In the genomic region with DNA sequence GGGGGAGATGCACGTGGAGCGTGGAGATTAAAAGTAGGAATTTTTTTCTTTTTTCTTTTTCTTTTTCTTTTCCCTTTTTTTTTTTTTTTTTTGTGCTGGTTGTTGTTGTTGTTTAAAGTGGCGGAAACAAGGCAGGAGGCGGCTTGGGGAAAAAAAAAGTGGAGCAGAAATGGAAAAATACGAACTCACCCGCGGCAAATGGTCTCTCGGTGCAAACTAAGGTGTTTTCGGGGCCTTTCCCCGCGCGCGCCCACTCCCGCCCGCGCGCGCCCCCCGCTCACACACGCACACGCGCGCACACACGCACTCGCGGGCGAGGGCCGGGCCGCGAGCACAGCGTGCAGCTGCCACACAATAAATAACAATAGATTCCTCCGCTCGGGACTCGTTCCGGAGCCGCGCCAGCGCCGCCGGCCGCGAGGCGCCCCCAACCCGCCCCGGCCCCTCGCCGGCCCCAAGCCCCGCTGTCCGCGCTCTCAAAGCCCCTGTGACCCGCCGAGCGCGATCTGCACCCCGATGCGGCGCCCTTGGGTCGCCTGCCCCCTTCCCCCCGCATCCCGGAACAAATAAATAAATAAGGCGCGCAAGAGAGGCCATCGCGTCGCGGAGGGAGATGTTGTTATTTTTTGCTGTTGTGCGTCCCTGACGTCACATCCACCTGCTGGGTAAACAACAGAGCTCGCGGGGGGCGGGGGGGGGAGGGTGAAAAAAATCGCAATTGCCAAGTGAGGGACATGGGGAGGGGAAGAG, we compare ENCODE assay signal across 8 mouse cellular contexts. TPM values are rescaled to one million over a fixed set of nuclear protein-coding genes. Genes with fewer than 3 reads are reported as not detected.
DNase-seq lines count a peak whose midpoint lies in the region; ATAC-seq and TF ChIP-seq lines count a peak whose summit lies in the region.

A gene (minus strand): TSS at position 363 of the 750 bp plus-strand sequence.

- no peaks in the 10 kb centered on the region for H3K4me1 ChIP-seq in ES-Bruce4 (ENCODE audit: control insufficient read depth, insufficient read depth, low read length)
- H3K4me1 ChIP-seq in forebrain, embryonic 16.5 days (replicated peaks; ENCODE audit: control insufficient read depth, insufficient read depth, low read length) = peaks cover 17% of the 10 kb centered on the region
- H3K4me1 ChIP-seq in neural tube, embryonic 14.5 days (ENCODE audit: control insufficient read depth, insufficient read depth, low read length) = peaks cover 3% of the 10 kb centered on the region
- H3K4me1 ChIP-seq in testis, adult 2 months (ENCODE audit: control insufficient read depth, insufficient read depth, low read length) = peaks cover 7% of the 10 kb centered on the region

- H3K36me3 ChIP-seq in ES-Bruce4 (ENCODE audit: control insufficient read depth, insufficient read depth, low read length, poor library complexity, severe bottlenecking) = no peaks in the 10 kb centered on the region
- no peaks in the 10 kb centered on the region for H3K36me3 ChIP-seq in forebrain, embryonic 16.5 days (ENCODE audit: control insufficient read depth, insufficient read depth)
- H3K36me3 ChIP-seq in neural tube, embryonic 14.5 days (ENCODE audit: control insufficient read depth, insufficient read depth, low read length) = no peaks in the 10 kb centered on the region
- no peaks in the 10 kb centered on the region for H3K36me3 ChIP-seq in testis, adult 2 months (ENCODE audit: control insufficient read depth, insufficient read depth, low read length)

- H3K27me3 ChIP-seq in ES-Bruce4 (ENCODE audit: control insufficient read depth, insufficient read depth, low read length, poor library complexity, severe bottlenecking) = peaks cover 26% of the 10 kb centered on the region
- no peaks in the 10 kb centered on the region for H3K27me3 ChIP-seq in forebrain, embryonic 16.5 days (replicated peaks; ENCODE audit: control insufficient read depth, insufficient read depth, low read length)
- no peaks in the 10 kb centered on the region for H3K27me3 ChIP-seq in neural tube, embryonic 14.5 days (ENCODE audit: control insufficient read depth, insufficient read depth, low read length)
- H3K27me3 ChIP-seq in testis, adult 2 months (ENCODE audit: control insufficient read depth, insufficient read depth, low read length) = no peaks in the 10 kb centered on the region

- peak; percentile 76 for DNase-seq in cerebellum, adult 11 months
- peak; percentile 62 for DNase-seq in heart, postnatal 25 days (ENCODE audit: low spot score)
- DNase-seq in layer of hippocampus, adult 11-12 months (ENCODE audit: low spot score) = peak; percentile 86
- DNase-seq in lung, adult 18-20 months = peak; percentile 80 to 82

- no peak for TF ChIP-seq EP300 in ES-Bruce4 (IDR thresholded peaks at IDR 0.05; ENCODE audit: insufficient read depth, low read depth, low read length)

- under 1% methylated on average over 55 of the region's 72 CpGs for WGBS in forebrain, embryonic 16.5 days
- under 1% methylated on average over 57 of the region's 72 CpGs for WGBS in neural tube, embryonic 14.5 days

- no peak within 1 kb of the TSS for H3K27ac ChIP-seq in ES-Bruce4 (ENCODE audit: insufficient read depth, low read length)
- peak within 1 kb of the TSS; percentile 98 for H3K27ac ChIP-seq in forebrain, embryonic 16.5 days (ENCODE audit: low read length)
- peak within 1 kb of the TSS; percentile 100 for H3K27ac ChIP-seq in neural tube, embryonic 14.5 days (ENCODE audit: low read depth, low read length)
- H3K27ac ChIP-seq in testis, adult 2 months (ENCODE audit: control insufficient read depth, insufficient read depth, low read depth, low read length) = peak within 1 kb of the TSS; percentile 98

- no peak for TF ChIP-seq POLR2A in ES-Bruce4 (IDR thresholded peaks at IDR 0.05; ENCODE audit: insufficient read depth, low read length)
- TF ChIP-seq POLR2A in testis, adult 2 months (IDR thresholded peaks at IDR 0.05; ENCODE audit: control insufficient read depth, low read depth, low read length) = no peak

- no peaks in the 10 kb centered on the region for H3K9me3 ChIP-seq in ES-Bruce4 (replicated peaks; ENCODE audit: control insufficient read depth, insufficient read depth, low read length, poor library complexity, severe bottlenecking)
- peaks cover 4% of the 10 kb centered on the region; the same call in 1 of the 2 replicates for H3K9me3 ChIP-seq in forebrain, embryonic 16.5 days (ENCODE audit: control insufficient read depth, low read length)
- no peaks in the 10 kb centered on the region for H3K9me3 ChIP-seq in neural tube, embryonic 14.5 days (ENCODE audit: control insufficient read depth, low read length)

- peak within 1 kb of the TSS; percentile 99 for H3K4me2 ChIP-seq in forebrain, embryonic 16.5 days (ENCODE audit: low read length)
- H3K4me2 ChIP-seq in neural tube, embryonic 14.5 days (ENCODE audit: low read depth, low read length) = peak within 1 kb of the TSS; percentile 99

- peak within 1 kb of the TSS; percentile 72 for H3K4me3 ChIP-seq in ES-Bruce4 (ENCODE audit: low read depth, low read length)
- H3K4me3 ChIP-seq in forebrain, embryonic 16.5 days (replicated peaks; ENCODE audit: low read length) = peak within 1 kb of the TSS; percentile 64
- H3K4me3 ChIP-seq in neural tube, embryonic 14.5 days (ENCODE audit: low read depth, low read length) = peak within 1 kb of the TSS; percentile 72
- peak within 1 kb of the TSS; percentile 94 for H3K4me3 ChIP-seq in testis, adult 2 months (ENCODE audit: control insufficient read depth, low read depth, low read length)

- ATAC-seq in forebrain, embryonic 16.5 days = peak; percentile 52
- peak; percentile 63 for ATAC-seq in neural tube, embryonic 14.5 days (ENCODE audit: low read depth)

- H3K9ac ChIP-seq in ES-Bruce4 (ENCODE audit: low read depth, poor library complexity, severe bottlenecking) = peak within 1 kb of the TSS; percentile 19
- H3K9ac ChIP-seq in forebrain, embryonic 16.5 days (replicated peaks; ENCODE audit: low read depth, low read length) = peak within 1 kb of the TSS; percentile 91
- peak within 1 kb of the TSS; percentile 96 for H3K9ac ChIP-seq in neural tube, embryonic 14.5 days (replicated peaks; ENCODE audit: low read depth, low read length)

- TF ChIP-seq CTCF in ES-Bruce4 (IDR thresholded peaks at IDR 0.05; ENCODE audit: low read depth, low read length) = no peak
- no peak for TF ChIP-seq CTCF in testis, adult 2 months (IDR thresholded peaks at IDR 0.05; ENCODE audit: control insufficient read depth, insufficient read depth, insufficient replicate concordance, low read depth, low read length)

- intact Hi-C loops in heart, postnatal 25 days (cut with DNase I) = loop anchor here (2.0 to 10.0 kb wide), 6 partner anchors 36 to 548 kb away; no protein-coding TSS in a partner anchor

RNA-seq across cellular contexts. Expression of the gene that starts here (rescaled TPM):
- 31.7 and 33.5 TPM in 2 replicates for polyA plus RNA-seq in ES-Bruce4 (2011; ENCODE audit: insufficient read depth, insufficient read length, low read depth, missing spikeins)
- 115 and 123 TPM in 2 replicates for polyA plus RNA-seq in forebrain, embryonic 16.5 days (2015; fragmentation: Nextera tagmentation; extraction: Ambion mirVana)
- 10 to 100 TPM; 33.6 to 35.3 TPM for total RNA-seq in heart, postnatal 25 days (2021)
- 52.4 and 67.7 TPM in 2 replicates for polyA plus RNA-seq in neural tube, embryonic 14.5 days (2014; fragmentation: Nextera tagmentation; extraction: Ambion mirVana)
- 34.8 and 36.3 TPM in 2 replicates for polyA plus RNA-seq in testis, adult 2 months (2012; rRNA removed)

Comparison
In these comparisons a context has a peak if more than half of its experiments do, and no peak if none do; other contexts are left out.
1. H3K9ac ChIP-seq: peak in every context shown above with its lines; median percentile 96 in neural tube, embryonic 14.5 days; 91 in forebrain, embryonic 16.5 days; 19 in ES-Bruce4.